ENCODE assay signal across 1 mouse cellular context in the genomic region with DNA sequence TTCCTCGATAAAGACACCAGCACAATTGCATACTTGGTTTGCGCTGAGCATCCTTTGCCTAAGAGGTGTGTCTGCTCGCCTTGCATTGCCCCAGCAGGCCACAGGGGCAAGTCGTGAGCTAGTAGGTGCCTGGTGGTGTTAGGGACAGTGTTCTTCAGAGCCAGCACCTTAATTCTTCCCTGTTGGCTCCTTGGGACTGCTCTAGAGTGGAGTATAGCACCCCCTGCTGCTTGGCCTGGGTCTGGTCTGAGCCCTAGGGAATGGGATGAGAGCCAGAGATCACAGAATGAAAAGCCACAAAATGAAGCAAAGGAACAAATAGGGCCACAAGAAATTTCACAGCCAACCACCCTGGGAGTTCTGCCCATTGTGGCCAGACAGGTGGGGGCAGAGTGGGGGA.
TF ChIP-seq lines count a peak whose summit lies in the region.

No protein-coding gene starts in this region.

TF ChIP-seq in CH12.LX, 34 proteins besides CTCF, POLR2A, EP300 and RAD21 (continued from another document):
- TF ChIP-seq ELF1 (IDR thresholded peaks at IDR 0.05; ENCODE audit: low read depth, low read length): peak; percentile 27; the same call in 1 of the 2 replicates
- TF ChIP-seq RCOR1 (conservative IDR thresholded peaks at IDR 0.05; ENCODE audit: low read depth, low read length): no peak
- TF ChIP-seq SIN3A (IDR thresholded peaks at IDR 0.05; ENCODE audit: low read length): no peak
- peak; percentile 58; the same call in 1 of the 2 replicates for TF ChIP-seq IRF4 (IDR thresholded peaks at IDR 0.05; ENCODE audit: low read depth, low read length)
- TF ChIP-seq NELFE (IDR thresholded peaks at IDR 0.05; ENCODE audit: low read depth, low read length): peak; percentile 46; the same call in 1 of the 2 replicates
- no peak for TF ChIP-seq CHD2 (IDR thresholded peaks at IDR 0.05; ENCODE audit: low read length)
- TF ChIP-seq ZNF384 (IDR thresholded peaks at IDR 0.05; ENCODE audit: low read depth, low read length): no peak
- no peak for TF ChIP-seq HCFC1 (IDR thresholded peaks at IDR 0.05; ENCODE audit: low read depth, low read length)
- no peak for TF ChIP-seq E2F4 (IDR thresholded peaks at IDR 0.05; ENCODE audit: insufficient replicate concordance, low read depth, low read length)
- 0 out of 2 replicates have a peak, but pooled peaks have one; percentile 38 for TF ChIP-seq NRF1 (IDR thresholded peaks at IDR 0.05; ENCODE audit: low read depth, low read length)
